Mouse (Mus musculus) liver, adult 2 months (tissue): ENCODE data around the gene Vezf1.

Source experiments
- CTCF ChIP-seq: fragments of 200-500 bp; IDR thresholded peaks from 2 replicates; pipeline ENCODE4 v1.5.1; 2011; ENCODE audit warnings: low read depth, low read length, control low read depth
- POLR2A ChIP-seq: fragments of 200-500 bp; IDR thresholded peaks from 2 replicates; pipeline ENCODE4 v1.6.1; 2011; ENCODE audit warnings: low read length, control low read depth; ENCODE audit not compliant: insufficient read depth; ENCODE audit errors: extremely low read depth

GRCm38 (mm10) chr11:88098021-88098729 is 30.1 kb downstream of the Vezf1 start, which contains the start of gene Cuedc1:
- no peak for TF ChIP-seq CTCF
- TF ChIP-seq POLR2A = no peak
